Mouse (Mus musculus): ENCODE measurements at regions not wholly inside any gene's neighbourhood (a gene's known extent, or its start where the extent isn't known, plus 50 kb on each side); places are given as distances from the start of the nearest gene placed in this dataset.

GRCm38 (mm10) chr13:98424000-98424399, 67.8 kb downstream of the Gm10320 start:
- TF ChIP-seq CTCF (IDR thresholded peaks at IDR 0.05; ENCODE audit: control insufficient read depth, insufficient read depth, insufficient read length): no peak
- TF ChIP-seq MAX (IDR thresholded peaks at IDR 0.05): no peak
- TF ChIP-seq MYOD1 (IDR thresholded peaks at IDR 0.05; ENCODE audit: control insufficient read depth, insufficient read length, low read depth): no peak

Data from C2C12 (cell line).